Mouse (Mus musculus): Measurements from ENCODE around the gene Olfr435.

DNA sequence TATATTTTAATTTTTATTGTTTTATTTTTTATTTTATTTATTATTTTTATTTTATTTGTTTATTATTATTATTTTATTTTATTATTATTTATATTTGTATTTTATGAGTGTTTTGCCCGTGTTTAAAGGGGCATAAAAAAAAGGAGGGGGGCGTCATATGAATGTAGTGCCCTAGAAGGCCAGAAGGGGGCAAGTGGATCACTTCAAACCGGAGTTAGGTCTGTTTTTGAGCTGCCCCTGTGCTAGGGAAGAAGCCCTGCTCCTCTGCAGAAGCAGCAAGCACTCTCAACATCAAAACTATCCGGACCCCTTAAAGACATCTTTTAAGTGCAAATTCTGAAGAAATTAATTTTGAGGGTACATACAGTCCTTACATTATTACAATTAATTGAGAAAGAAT, 45.1 kb downstream of the Olfr435 start:
- no peak for TF ChIP-seq POLR2A (IDR thresholded peaks at IDR 0.05; ENCODE audit: low read depth, low read length)
- TF ChIP-seq CTCF (IDR thresholded peaks at IDR 0.05; ENCODE audit: borderline replicate concordance, insufficient read depth, low read length): no peak
